Mouse (Mus musculus) c-Kit-positive CD71-positive TER-119-positive erythroid progenitor cells, embryonic 14.5 days (primary cell): Measurements from ENCODE around the gene Mcfd2.
A peak's percentile ranks its signal among the peaks of the same experiment; 100 is the strongest.

ENCODE experiments used
- DNase-seq: peaks from one replicate; pipeline ENCODE4 v3.0.0-alpha.2; 2013; ENCODE audit warnings: low spot score

Mcfd2 gene

DNA sequence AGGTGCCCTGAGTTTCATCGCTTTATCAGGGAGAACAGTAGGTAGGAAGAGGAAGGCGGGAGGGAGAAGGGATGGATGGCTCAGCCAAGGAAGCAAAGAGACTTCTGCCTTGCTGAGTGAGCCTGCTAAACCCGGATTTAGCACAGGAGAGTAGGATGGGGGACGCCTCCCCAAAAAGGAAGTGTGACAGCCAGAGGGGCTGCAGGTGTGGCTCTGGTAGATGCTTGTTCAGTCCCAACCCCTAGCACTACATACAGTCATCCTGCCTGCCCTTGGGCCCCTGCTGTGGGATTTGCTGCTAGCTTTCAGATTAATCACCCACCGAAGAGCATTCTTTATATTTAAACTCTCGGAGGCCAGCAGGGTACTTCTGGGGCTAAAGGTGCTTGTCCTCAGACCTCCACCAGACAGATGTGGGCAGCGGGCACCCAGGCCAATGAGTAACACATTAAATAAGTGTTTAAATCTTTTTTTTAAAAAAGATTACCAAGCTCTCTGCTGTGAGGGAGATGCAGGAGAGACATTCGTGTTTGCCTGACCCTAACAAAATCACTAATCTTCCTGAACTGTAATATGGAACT, 21.6 kb upstream of the Mcfd2 start:
- DNase-seq = no peak

DNA sequence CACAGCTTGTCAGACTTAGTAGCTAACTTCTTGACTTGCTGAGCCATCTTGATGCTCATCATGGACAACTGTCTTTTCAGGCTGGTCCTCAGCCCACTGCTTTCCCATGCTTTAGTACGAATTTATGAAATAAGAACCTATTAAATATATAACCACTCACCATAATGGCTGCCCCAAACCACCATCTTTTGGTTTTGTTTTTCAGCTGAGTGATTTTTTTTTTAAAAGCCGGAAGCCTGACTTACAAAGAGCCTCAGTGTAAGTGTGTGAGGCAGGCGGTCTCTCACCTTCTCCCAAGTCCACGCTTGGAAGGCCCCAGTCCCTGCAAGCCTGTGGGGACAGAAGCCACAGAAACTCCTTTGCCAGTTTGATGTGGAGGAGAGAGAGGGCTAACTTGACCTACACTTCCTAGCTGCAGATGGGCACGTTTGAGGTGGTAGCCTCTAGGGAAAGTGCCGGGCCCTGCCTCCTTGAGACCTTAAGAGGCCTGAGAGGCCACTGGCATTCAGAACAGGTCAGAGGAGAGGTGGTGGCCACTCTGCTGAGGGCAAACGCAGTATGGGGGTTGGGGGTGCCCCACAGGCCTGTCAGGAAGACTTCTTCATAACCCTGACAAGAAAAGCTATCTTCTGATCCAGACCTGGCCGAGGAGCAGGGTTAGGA, 20.9 kb upstream of the Mcfd2 start:
- DNase-seq = no peak

DNA sequence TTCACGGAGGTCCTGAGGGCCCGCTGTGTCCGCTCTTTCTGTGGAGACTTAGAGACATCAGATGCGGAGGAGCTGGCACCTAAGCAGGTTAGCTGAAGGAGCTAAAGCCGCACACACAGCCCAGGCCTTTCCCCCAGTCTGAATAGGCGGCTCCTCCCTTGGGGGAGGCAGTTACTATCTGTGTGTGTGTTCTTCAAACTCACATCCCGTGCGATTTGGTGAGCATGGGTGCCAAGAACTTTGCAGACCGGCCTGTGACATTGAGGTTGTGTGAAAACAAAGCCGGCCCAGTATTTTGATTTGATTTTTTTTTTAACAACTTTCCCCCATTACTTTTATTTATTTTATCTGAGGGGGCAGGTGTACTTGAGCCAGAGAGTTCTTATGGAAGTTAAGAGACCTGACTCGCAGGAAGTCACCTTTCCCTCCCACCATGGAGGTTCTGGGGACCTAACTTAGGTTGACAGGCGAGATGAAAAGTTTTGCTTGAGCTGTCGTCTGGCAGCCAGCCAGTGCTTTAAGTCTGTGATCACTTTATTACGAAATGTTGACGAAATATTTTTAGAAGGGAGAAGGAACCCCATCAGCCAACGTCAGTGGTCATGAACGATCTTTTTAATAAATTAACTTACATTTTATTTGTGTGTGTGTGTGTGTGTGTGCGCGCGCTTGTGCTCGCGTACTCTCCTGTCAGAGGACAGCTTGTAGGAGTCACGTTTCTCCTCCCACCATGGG, 20.2 kb upstream of the Mcfd2 start:
- no peak for DNase-seq

- DNase-seq = no peak
Observed at GRCm38 (mm10) chr17:87284482-87285040, 18.8 kb upstream of the Mcfd2 start.

DNA sequence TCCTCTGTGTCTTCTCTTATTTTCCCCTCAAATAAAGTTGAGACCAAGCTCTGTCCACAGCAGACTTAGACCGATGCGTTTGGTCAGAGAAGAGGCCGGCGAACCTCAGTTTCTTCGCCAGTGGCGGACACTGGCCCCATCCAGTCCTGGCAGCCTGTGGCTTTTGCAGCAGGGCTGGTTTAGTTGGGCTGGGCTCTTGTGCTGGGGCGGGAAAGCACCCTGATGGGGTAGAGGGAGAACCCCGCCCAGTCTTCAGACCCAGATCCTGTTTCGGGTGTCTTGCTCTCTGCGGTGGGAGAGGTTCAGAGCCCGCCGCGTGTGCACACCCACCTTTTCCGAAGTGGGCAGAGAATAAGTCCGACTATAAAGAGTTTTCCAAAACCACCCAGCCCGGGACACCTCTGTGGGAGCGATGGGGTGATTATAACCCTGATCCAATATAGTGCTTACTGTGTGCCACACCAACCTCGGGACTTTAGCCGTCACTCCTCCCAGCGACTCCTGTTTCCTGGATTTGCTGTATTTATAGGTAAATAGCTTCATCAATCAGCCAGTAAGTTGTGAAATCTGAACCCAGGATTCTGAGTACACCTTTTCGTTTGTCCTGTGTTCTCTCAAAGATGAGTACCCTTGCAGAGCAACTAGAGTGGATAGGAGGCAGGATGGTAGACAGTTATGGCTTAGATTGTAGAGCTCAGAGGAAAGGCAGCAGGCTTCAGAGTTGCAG, 18.2 kb upstream of the Mcfd2 start:
- no peak for DNase-seq

DNA sequence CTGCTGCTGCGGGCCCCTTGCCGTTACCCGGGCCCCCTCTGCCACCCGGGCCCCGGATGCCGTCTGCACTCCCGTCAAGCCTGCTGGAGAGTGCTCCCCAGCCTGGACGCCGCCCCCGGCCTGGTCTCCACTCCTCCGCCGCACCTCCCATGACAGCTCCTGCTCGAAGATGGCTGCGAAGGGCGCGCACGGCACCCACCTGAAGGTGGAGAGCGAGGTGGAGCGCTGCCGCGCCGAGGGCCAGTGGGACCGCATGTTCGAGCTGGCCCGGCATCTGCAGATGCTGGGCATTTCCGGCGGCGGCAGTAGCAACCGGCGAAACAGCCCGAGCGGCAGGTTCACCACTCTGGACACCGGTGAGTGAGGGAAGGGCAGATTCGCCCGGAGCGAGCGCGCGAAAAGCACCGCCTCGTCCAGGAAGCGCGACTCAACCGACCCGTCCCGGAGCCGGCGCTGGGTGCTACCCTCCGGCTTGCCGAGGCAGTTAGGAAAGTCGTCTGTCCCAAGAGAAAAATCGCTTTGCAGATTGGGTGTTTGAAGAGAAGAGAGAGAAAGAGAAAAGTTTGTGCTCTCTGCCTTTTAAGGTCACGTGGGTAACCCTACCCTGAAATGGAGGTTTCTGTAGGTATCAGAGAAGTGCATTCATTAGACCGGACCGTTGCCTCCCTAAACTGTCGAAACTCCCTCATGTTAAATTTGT, 17.5 kb upstream of the Mcfd2 start:
- DNase-seq = peak; percentile 58

DNA sequence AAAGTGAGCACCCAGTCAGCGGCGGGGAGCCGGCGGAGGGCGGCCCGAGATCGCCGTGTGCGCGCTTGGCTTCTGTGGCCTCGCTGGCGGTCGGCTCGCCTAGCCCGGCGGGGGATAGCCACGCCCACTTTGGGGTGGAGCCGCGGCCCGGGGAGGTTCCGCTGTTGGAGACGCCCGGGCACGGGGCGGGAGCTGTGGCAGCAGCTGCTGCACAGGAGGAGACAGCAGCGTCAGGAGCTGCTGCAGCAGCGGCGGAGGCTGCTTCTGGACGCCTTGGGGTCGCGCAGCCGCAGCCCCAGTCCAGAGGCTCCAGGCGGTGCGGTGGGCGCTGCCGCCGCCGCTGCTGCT, 16.9 kb upstream of the Mcfd2 start, which contains the start of gene Ttc7:
TSS of gene Ttc7 (plus strand) at position 181 of the 348 bp plus-strand sequence.
- peak; percentile 92 for DNase-seq

GRCm38 (mm10) chr17:87282007-87282705, 16.4 kb upstream of the Mcfd2 start:
- DNase-seq = peak; percentile 92

- DNase-seq = no peak
Observed at GRCm38 (mm10) chr17:87275363-87276341, 9.9 kb upstream of the Mcfd2 start.

DNA sequence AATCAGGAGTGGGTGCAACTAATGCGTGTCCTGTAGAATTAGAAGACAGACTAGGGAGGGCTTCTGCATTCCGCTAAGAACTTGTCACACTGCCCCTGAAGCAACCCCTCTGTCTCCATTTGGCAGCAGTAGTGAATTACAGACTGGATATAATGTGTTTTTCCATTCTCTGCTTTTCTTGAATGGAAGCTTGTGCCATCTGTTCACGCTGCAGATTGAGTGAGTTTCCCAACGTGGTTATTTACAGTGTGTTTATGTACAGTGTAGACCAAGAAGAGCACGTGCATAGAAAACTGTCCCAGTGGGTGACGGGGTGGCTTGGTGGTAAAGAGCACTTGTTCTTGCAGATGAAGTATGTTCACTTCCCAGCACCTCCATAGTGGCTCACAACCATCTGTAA, 3.7 kb upstream of the Mcfd2 start:
- no peak for DNase-seq

DNA sequence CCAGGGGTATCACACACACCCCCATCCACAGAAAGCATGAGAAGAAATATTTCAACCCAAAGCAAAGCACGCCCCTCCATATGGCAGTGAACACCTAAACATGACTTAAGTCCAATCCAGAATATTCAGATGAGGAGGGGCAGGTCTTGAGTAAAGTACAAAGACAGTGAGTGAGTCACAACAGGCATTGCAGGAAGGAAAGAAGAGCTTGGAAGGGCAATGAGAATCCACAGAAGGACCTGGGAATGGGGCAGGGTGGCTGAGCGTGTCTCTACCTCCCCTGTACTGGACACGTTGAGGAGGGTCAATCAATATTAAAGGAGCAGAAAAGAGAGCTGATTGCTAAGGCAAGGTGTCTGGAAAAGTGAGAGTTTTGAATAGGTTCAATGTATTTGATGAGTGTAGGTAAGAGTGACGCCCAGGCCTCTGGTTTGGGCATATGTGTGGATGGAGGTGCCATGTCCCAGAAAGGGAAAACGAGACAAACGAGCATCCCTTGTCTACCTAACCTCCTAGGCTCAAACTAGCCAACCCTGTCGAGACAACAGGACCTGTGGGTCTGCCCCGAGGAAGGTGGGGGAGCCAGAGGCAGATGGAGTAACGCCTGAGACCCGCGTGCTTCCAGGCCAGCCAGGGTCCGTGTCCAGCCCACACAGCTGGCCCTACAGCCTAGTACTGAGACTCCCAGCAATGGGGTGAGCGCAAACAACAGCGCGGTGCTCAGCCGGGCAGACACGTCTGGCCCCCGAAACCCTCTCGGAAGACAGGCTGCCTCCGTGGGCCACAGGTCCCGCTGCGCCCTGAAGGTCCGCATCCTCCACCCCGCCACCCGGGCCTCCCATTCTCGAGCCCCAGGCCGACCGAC, 576 bp downstream of the Mcfd2 start:
- no peak for DNase-seq

DNA sequence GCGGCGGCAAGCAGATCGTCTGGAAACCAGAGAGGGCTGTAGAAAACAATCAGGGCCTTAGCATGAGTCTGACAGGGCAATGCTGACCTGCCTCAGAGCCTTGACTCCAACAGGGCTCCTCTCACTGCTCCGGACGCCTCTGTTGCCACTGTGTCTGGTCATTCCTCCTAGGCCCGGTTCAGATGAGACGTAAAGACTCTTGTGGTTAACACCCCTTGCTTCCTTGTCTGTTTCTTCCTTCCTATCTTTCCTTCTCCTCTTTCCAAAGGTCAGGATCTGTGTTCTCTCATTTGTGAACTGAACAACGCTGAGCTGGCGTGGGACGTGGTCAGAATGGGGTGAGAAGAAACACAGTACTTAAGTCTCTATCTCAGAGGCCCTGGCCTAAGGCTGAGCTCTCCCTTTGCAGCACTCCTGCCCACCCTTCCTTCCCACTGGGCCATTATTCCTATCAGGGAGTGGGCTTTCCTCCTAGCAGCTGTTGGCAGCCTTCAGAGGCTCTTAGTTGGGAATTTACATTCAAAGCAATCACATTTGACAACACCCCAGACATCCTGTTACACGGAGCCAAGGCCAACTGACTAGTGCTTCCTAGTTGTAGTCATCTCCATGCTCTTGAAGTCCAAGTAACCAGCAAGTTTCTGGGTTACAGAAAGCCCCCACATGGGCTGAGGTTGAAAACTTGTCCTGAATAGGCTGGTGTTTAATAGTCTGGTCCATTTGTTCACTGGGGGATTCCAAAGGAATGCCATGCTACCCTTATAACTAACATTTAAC, 1.5 kb downstream of the Mcfd2 start:
- DNase-seq = no peak

DNA sequence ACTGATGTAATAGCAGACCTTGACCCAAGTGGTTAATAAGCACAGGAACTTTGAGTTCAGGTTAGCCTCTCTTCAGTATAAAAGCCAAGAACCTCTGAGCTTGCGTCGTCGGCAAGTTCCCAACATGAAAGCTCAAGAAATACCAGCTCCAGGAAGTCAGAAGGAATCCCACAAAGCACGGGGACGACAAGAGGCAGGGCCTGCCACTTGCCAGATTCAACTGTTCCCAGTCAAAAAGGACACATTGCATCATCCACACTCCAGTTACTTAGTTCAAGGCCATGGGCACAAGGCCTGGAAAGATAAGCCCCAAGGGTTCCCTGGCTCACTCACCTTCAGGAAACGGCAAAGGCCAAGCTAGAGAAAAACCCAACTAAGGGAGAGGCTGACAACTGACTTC, 2.3 kb downstream of the Mcfd2 start:
- no peak for DNase-seq

- DNase-seq = no peak
Observed at GRCm38 (mm10) chr17:87255672-87256071, 10.1 kb downstream of the Mcfd2 start.

- DNase-seq = no peak
Observed at GRCm38 (mm10) chr17:87254384-87254783, 11.4 kb downstream of the Mcfd2 start.

GRCm38 (mm10) chr17:87246103-87246502, 19.6 kb downstream of the Mcfd2 start:
- no peak for DNase-seq

DNA sequence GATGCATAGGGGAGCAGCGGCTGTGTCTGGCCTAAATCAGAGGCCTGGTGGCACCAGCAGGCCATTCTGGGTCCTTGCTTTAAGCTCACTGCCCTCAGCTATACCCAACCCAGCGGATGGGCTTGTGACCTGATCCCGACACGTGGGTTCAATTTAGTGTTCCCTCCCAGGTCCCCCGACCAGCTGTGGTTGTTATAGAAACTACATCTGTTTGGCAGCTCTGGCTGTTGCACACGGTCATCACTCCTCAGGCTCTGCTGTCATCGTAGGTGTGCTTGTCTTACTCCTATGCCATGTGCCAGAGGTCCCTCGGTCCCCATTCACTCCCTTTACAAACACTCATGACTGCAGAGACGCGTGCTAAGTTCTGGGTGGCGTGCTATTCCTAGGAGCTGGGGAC, 27.9 kb downstream of the Mcfd2 start:
- no peak for DNase-seq
